Mouse (Mus musculus) neural tube, embryonic 14.5 days (tissue): ENCODE data around the gene Uri1. TPM values are rescaled to one million over a fixed set of nuclear protein-coding genes. Genes with fewer than 3 reads are reported as not detected.

ENCODE experiments used
- ATAC-seq: fragments of 200-750 bp; cut with Nextera tagmentation; 2 replicates; pipeline ENCODE4 v1.8.0; 2017; ENCODE audit warnings: low read depth, mild to moderate bottlenecking, moderate TSS enrichment, moderate library complexity
- H3K27ac ChIP-seq: fragments of 300-500 bp; sonication (generic); 2 replicates; pipeline ENCODE4 v1.5.1; 2014; ENCODE audit warnings: low read depth, mild to moderate bottlenecking, control low read depth, low read length, moderate library complexity, mixed read lengths
- H3K27me3 ChIP-seq: fragments of 300-500 bp; sonication (generic); 2 replicates; pipeline ENCODE4 v1.6.1; 2014; ENCODE audit warnings: low read length; ENCODE audit not compliant: control insufficient read depth, insufficient read depth
- H3K36me3 ChIP-seq: fragments of 300-500 bp; sonication (generic); 2 replicates; pipeline ENCODE4 v1.6.1; 2014; ENCODE audit warnings: low read length, mixed read lengths; ENCODE audit not compliant: control insufficient read depth, insufficient read depth
- H3K4me1 ChIP-seq: fragments of 300-500 bp; sonication (generic); 2 replicates; pipeline ENCODE4 v1.6.1; 2014; ENCODE audit warnings: low read length; ENCODE audit not compliant: control insufficient read depth, insufficient read depth
- H3K4me2 ChIP-seq: fragments of 300-500 bp; sonication (generic); 2 replicates; pipeline ENCODE4 v1.6.1; 2014; ENCODE audit warnings: mild to moderate bottlenecking, low read depth, low read length, control low read depth
- H3K4me3 ChIP-seq: fragments of 300-500 bp; sonication (generic); 2 replicates; pipeline ENCODE4 v1.5.1; 2014; ENCODE audit warnings: low read depth, low read length, control low read depth, mixed read lengths
- H3K9ac ChIP-seq: fragments of 300-500 bp; sonication (generic); replicated peaks from 2 replicates; pipeline ENCODE4 v1.6.1; 2014; ENCODE audit warnings: low read depth, mild to moderate bottlenecking, control low read depth, low read length, mixed read lengths
- H3K9me3 ChIP-seq: fragments of 300-500 bp; sonication (generic); 2 replicates; pipeline ENCODE4 v1.6.1; 2016; ENCODE audit warnings: low read length; ENCODE audit not compliant: control insufficient read depth
- WGBS: fragments of 180-500 bp; shearing (Covaris S2); extraction: QIAGEN DNeasy Blood & Tissue Kit; methylation state at CpG from one replicate; pipeline ENCODE4 v1.1.7; 2014; 5-methylcytosine and 5-hydroxymethylcytosine counted together
- polyA plus RNA-seq: library from polyadenylated mRNA; unstranded; fragments of >200 nt; fragmentation: Nextera tagmentation; extraction: Ambion mirVana; gene quantifications from 2 replicates; pipeline ENCODE4 v1.2.1, GENCODE M21; 2014

Uri1 gene
- polyA plus RNA-seq, 1 experiment from 2014 or later, result 36.0 TPM

GRCm38 (mm10) chr7:38047229-38047628, 23.9 kb upstream of the Uri1 start:
- Histone ChIP-seq H3K9ac (no peak overlapping the region), H3K9me3 (no peaks in the 10 kb centered on the region), H3K4me1 (no peaks in the 10 kb centered on the region), H3K4me2 (no peak overlapping the region), H3K27me3 (no peaks in the 10 kb centered on the region), H3K27ac (no peak overlapping the region), H3K4me3 (no peak overlapping the region), H3K36me3 (no peaks in the 10 kb centered on the region)
- 67% methylated on average over 5 of the region's 5 CpGs for WGBS
- ATAC-seq, result no peak

GRCm38 (mm10) chr7:38041244-38041643, 17.9 kb upstream of the Uri1 start:
- H3K27ac ChIP-seq, result no peak overlapping the region
- no peaks in the 10 kb centered on the region for H3K9me3 ChIP-seq
- no peaks in the 10 kb centered on the region for H3K36me3 ChIP-seq
- H3K27me3 ChIP-seq, result no peaks in the 10 kb centered on the region
- no peak overlapping the region for H3K9ac ChIP-seq
- H3K4me3 ChIP-seq, result no peak overlapping the region
- no peak overlapping the region for H3K4me2 ChIP-seq
- ATAC-seq, result no peak
- H3K4me1 ChIP-seq, result no peaks in the 10 kb centered on the region
- 90% methylated on average over 3 of the region's 3 CpGs for WGBS

DNA sequence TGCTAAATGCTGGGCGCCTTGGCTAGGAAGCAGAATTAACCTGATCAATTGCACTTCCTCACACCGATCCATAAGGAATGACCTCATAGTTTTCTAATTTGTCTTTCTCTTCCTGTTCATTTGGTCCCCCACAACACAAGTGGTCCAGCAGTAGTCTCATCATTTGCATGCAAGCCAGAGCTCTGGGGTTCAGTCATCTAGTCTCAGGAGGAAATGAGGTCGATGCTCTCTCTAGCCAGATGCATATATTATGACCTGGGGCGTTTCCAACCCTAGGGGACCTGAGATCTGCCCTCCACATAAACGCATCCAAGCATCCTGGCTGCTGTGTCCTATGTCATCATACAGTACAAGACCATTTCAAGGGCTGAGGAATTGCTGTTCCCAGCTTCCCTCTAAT, 14.2 kb upstream of the Uri1 start:
- no peaks in the 10 kb centered on the region for H3K4me1 ChIP-seq
- no peak overlapping the region for H3K4me3 ChIP-seq
- no peak overlapping the region for H3K27ac ChIP-seq
- no peaks in the 10 kb centered on the region for H3K36me3 ChIP-seq
- no peak for ATAC-seq
- WGBS, result 78% methylated on average over 5 of the region's 5 CpGs
- no peaks in the 10 kb centered on the region for H3K27me3 ChIP-seq
- H3K9ac ChIP-seq, result no peak overlapping the region
- H3K9me3 ChIP-seq, result no peaks in the 10 kb centered on the region
- no peak overlapping the region for H3K4me2 ChIP-seq

DNA sequence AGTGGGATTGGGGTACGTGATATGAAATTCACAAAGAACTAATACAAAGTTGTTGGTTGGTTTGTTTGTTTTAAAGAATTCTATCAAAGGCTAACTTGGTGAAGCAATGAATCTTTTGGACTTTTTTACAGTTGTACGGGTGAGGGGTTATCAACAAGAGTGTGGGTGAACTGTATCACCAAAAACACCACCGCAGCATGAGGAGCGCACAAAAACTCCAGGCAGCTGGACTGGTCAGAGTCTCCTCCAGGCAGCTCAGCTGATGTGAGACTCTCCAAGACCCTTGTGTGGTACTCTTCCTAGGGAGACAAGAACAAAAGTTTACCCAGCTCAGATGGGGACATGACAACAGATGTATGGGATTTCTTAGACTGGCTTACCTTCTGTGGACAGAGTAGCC, 7.8 kb upstream of the Uri1 start:
- H3K27ac ChIP-seq, result no peak overlapping the region
- WGBS, result 95% methylated on average over 4 of the region's 4 CpGs
- no peaks in the 10 kb centered on the region for H3K4me1 ChIP-seq
- ATAC-seq, result no peak
- H3K36me3 ChIP-seq, result no peaks in the 10 kb centered on the region
- no peaks in the 10 kb centered on the region for H3K27me3 ChIP-seq
- no peaks in the 10 kb centered on the region for H3K9me3 ChIP-seq
- no peak overlapping the region for H3K4me2 ChIP-seq
- H3K9ac ChIP-seq, result no peak overlapping the region
- H3K4me3 ChIP-seq, result no peak overlapping the region

GRCm38 (mm10) chr7:38030606-38031005, 7.3 kb upstream of the Uri1 start:
- no peak overlapping the region for H3K4me3 ChIP-seq
- no peaks in the 10 kb centered on the region for H3K27me3 ChIP-seq
- H3K9me3 ChIP-seq, result no peaks in the 10 kb centered on the region
- ATAC-seq, result no peak
- no peaks in the 10 kb centered on the region for H3K4me1 ChIP-seq
- 63% methylated on average over 6 of the region's 6 CpGs for WGBS
- no peak overlapping the region for H3K27ac ChIP-seq
- H3K36me3 ChIP-seq, result no peaks in the 10 kb centered on the region
- H3K9ac ChIP-seq, result no peak overlapping the region
- no peak overlapping the region for H3K4me2 ChIP-seq

GRCm38 (mm10) chr7:38029986-38030385, 6.6 kb upstream of the Uri1 start:
- no peaks in the 10 kb centered on the region for H3K4me1 ChIP-seq
- no peaks in the 10 kb centered on the region for H3K9me3 ChIP-seq
- no peaks in the 10 kb centered on the region for H3K27me3 ChIP-seq
- WGBS, result 14% methylated on average over 2 of the region's 2 CpGs
- ATAC-seq, result no peak
- no peak overlapping the region for H3K27ac ChIP-seq
- no peaks in the 10 kb centered on the region for H3K36me3 ChIP-seq
- no peak overlapping the region for H3K4me2 ChIP-seq
- H3K4me3 ChIP-seq, result no peak overlapping the region
- no peak overlapping the region for H3K9ac ChIP-seq

DNA sequence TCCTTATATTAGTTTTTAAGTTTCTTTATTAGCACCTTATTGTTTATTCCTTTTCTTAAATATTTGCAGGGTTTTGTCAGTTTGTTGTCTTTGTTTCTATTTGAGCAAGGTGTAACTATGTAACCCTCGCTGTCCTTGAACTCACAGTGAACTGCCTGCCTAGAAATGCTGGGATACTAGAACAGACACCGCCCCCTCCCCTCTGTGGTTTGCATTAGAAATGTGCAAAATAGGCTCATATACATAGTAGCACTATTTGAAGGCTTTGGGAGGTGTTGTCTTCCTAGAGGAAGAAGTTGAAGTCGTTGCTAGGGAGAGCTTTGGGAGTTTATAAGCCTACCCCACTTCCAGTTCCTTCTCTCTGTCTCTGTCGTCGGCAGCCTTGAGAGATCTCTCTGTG, 5.7 kb upstream of the Uri1 start:
- 54% methylated on average over 5 of the region's 5 CpGs for WGBS
- ATAC-seq, result no peak

GRCm38 (mm10) chr7:38027940-38028600, 4.7 kb upstream of the Uri1 start:
- Histone ChIP-seq H3K36me3 (no peaks in the 10 kb centered on the region), H3K27me3 (no peaks in the 10 kb centered on the region), H3K9me3 (no peaks in the 10 kb centered on the region), H3K9ac (no peak overlapping the region), H3K4me1 (no peaks in the 10 kb centered on the region), H3K4me2 (no peak overlapping the region), H3K4me3 (no peak overlapping the region), H3K27ac (no peak overlapping the region)
- ATAC-seq, result no peak
- 84% methylated on average over 7 of the region's 7 CpGs for WGBS

More for the DNA sequence above, 5.7 kb upstream of the Uri1 start:
- no peak overlapping the region for H3K4me2 ChIP-seq
- no peak overlapping the region for H3K4me3 ChIP-seq
- no peaks in the 10 kb centered on the region for H3K4me1 ChIP-seq
- no peaks in the 10 kb centered on the region for H3K9me3 ChIP-seq
- H3K27me3 ChIP-seq, result no peaks in the 10 kb centered on the region
- no peak overlapping the region for H3K27ac ChIP-seq
- no peaks in the 10 kb centered on the region for H3K36me3 ChIP-seq
- H3K9ac ChIP-seq, result no peak overlapping the region

DNA sequence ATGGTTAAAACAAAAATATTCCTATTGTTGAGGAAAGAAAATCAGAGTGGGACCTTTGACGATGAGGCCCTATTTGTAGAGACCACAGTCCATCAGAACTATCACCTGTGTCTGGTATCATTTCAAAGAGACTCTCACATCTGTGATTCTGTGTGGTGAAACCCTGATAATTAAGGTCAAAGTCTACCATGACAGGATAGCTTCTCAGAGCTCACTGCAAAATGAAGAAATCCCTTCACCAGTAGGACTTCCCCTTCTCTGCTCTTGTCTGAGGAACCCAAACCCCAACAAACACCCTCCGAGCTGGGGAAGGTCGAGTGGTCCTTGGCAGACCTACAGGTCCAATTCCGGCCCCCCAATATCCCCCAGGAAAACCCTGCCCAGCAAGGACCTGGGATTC, 1.5 kb upstream of the Uri1 start:
- 89% methylated on average over 4 of the region's 4 CpGs for WGBS
- H3K4me2 ChIP-seq, result no peak overlapping the region
- H3K4me1 ChIP-seq, result no peaks in the 10 kb centered on the region
- H3K9me3 ChIP-seq, result no peaks in the 10 kb centered on the region
- no peak overlapping the region for H3K9ac ChIP-seq
- H3K27ac ChIP-seq, result no peak overlapping the region
- no peaks in the 10 kb centered on the region for H3K27me3 ChIP-seq
- H3K36me3 ChIP-seq, result no peaks in the 10 kb centered on the region
- ATAC-seq, result no peak
- H3K4me3 ChIP-seq, result no peak overlapping the region
